Mouse (Mus musculus): ENCODE results near the gene Zbtb49. TPM values are rescaled to one million over a fixed set of nuclear protein-coding genes. Genes with fewer than 3 reads are reported as not detected.
A peak's percentile ranks its signal among the peaks of the same experiment; 100 is the strongest.

Zbtb49 gene
- total and polyA plus RNA-seq, 2 experiments from 2014 or later: 14.7 to 25.2 TPM

DNA sequence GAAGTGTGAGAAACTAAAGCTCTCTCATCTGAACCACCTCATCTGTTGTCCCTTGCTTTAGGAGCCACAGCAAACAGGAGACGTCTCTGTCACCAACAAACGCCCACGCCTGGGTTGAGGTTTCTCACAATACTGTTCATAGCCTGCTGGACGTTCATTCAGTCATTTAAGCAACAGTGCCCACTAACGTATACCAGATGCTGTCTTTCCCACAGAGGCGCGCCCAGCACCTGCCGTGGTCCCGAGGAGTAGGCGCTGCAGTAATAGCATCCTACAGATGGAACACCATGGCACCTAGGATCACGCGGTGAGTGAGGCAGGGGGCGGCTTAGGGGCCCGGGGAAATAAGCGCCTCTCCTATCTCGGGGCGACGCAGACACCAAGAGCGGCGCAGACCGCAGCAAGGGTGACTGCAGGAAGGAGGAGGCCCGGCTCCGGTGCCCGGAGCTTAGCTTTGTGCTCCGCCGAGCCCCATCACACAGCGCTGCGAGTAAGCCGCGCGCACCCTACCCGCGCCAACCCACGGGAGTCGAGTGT, 418 bp downstream of the Zbtb49 start:
- no peak for TF ChIP-seq CTCF (IDR thresholded peaks at IDR 0.05; ENCODE audit: low read depth)
- peak; percentile 36 for DNase-seq (ENCODE audit: low spot score)
- H3K36me3 ChIP-seq (ENCODE audit: insufficient read depth, low read length): peaks cover 13% of the 10 kb centered on the region
- peak overlapping the region; percentile 92 for H3K4me2 ChIP-seq (ENCODE audit: low read depth, low read length)
- H3K9ac ChIP-seq (replicated peaks; ENCODE audit: low read length): peak overlapping the region; percentile 88
- under 1% methylated on average over 33 of the region's 35 CpGs for WGBS
- peak overlapping the region; percentile 86 for H3K4me3 ChIP-seq (ENCODE audit: low read length)
- peak; percentile 84 for ATAC-seq
- H3K4me1 ChIP-seq (ENCODE audit: insufficient read depth, low read length): peaks cover 9% of the 10 kb centered on the region
- peak overlapping the region; percentile 85 for H3K27ac ChIP-seq
- H3K27me3 ChIP-seq (ENCODE audit: insufficient read depth, low read length): no peaks in the 10 kb centered on the region
- H3K9me3 ChIP-seq (ENCODE audit: low read length): no peaks in the 10 kb centered on the region

DNA sequence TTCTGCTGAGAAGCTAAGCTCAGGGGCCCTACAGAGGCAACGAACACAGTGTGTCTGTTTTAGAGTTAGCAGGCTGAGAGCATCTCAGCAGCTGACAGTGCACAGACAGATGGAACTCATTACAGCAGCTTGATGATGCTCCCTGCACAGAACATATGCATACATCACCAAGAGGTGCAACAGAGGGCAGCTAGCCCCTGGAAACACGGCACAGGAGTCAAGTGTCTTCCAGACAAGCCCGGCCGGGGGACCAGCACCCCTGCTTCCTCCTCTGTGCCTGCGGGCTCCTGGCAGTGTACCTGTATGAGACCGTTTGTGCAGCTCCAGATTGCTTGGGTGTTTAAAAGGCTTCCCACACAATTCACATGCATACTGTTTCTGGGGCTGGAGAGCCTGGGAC, 7.2 kb downstream of the Zbtb49 start:
- TF ChIP-seq CTCF (IDR thresholded peaks at IDR 0.05; ENCODE audit: low read depth): no peak
- Histone ChIP-seq H3K4me2 (ENCODE audit: low read depth, low read length) (no peak overlapping the region), H3K4me3 (ENCODE audit: low read length) (no peak overlapping the region)

DNA sequence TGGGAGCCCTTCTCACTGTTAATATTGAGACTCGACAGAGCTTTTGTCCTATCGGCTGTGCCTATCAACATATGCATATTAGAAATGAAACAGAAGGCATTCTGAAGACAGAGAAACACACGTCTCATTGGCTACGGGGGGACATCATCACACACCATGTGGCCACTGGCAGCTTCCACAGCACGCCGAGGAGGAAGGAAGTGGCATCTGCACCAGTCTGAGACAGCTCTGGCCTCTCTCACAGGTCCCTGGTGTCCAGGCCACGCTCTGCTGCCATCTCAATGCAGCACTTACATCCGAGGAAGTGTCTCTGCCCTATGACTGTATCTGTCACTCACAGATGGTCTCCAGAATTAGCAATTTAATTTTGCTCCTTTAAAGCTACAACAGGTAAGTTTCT, 8.6 kb downstream of the Zbtb49 start:
- 86% methylated on average over 8 of the region's 8 CpGs for WGBS
- Histone ChIP-seq H3K9me3 (ENCODE audit: low read length) (no peaks in the 10 kb centered on the region), H3K4me3 (ENCODE audit: low read length) (no peak overlapping the region), H3K4me1 (ENCODE audit: insufficient read depth, low read length) (no peaks in the 10 kb centered on the region), H3K4me2 (ENCODE audit: low read depth, low read length) (no peak overlapping the region), H3K27me3 (ENCODE audit: insufficient read depth, low read length) (no peaks in the 10 kb centered on the region), H3K36me3 (ENCODE audit: insufficient read depth, low read length) (peaks cover 49% of the 10 kb centered on the region), H3K27ac (no peak overlapping the region), H3K9ac (replicated peaks; ENCODE audit: low read length) (no peak overlapping the region)
- ATAC-seq (no peak), DNase-seq (ENCODE audit: low spot score) (no peak)
- TF ChIP-seq CTCF (IDR thresholded peaks at IDR 0.05; ENCODE audit: low read depth): no peak

More for the DNA sequence above, 7.2 kb downstream of the Zbtb49 start:
- DNase-seq (ENCODE audit: low spot score) (no peak), ATAC-seq (no peak)
- Histone ChIP-seq H3K27me3 (ENCODE audit: insufficient read depth, low read length) (no peaks in the 10 kb centered on the region), H3K36me3 (ENCODE audit: insufficient read depth, low read length) (peaks cover 49% of the 10 kb centered on the region), H3K4me1 (ENCODE audit: insufficient read depth, low read length) (no peaks in the 10 kb centered on the region), H3K27ac (no peak overlapping the region), H3K9me3 (ENCODE audit: low read length) (no peaks in the 10 kb centered on the region), H3K9ac (replicated peaks; ENCODE audit: low read length) (no peak overlapping the region)
- 88% methylated on average over 6 of the region's 6 CpGs for WGBS

DNA sequence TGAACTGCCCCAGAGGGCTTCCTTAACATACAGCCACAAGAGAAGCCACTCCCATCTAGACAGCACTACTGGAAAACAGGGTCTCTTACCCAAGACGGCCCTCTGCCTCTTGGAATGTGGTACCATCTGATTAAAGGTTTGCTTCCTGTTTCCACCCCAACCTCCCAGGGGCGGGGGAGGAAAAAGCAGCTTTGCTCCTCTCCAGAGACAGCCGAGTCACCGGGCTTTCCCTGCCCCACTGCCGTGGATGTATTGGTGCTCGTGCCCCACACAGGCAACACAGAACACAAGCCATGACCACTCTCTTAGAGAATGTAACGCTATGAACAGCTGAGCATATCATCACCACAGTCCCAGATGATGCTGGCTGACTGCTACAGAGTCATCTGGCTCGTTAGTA, 11.3 kb downstream of the Zbtb49 start:
- TF ChIP-seq CTCF (IDR thresholded peaks at IDR 0.05; ENCODE audit: low read depth): no peak
- Histone ChIP-seq H3K27ac (no peak overlapping the region), H3K4me1 (ENCODE audit: insufficient read depth, low read length) (no peaks in the 10 kb centered on the region), H3K9ac (replicated peaks; ENCODE audit: low read length) (no peak overlapping the region), H3K4me3 (ENCODE audit: low read length) (no peak overlapping the region), H3K27me3 (ENCODE audit: insufficient read depth, low read length) (no peaks in the 10 kb centered on the region), H3K9me3 (ENCODE audit: low read length) (no peaks in the 10 kb centered on the region), H3K4me2 (ENCODE audit: low read depth, low read length) (no peak overlapping the region), H3K36me3 (ENCODE audit: insufficient read depth, low read length) (peaks cover 41% of the 10 kb centered on the region)
- ATAC-seq (no peak), DNase-seq (ENCODE audit: low spot score) (no peak)
- 80% methylated on average over 8 of the region's 8 CpGs for WGBS

DNA sequence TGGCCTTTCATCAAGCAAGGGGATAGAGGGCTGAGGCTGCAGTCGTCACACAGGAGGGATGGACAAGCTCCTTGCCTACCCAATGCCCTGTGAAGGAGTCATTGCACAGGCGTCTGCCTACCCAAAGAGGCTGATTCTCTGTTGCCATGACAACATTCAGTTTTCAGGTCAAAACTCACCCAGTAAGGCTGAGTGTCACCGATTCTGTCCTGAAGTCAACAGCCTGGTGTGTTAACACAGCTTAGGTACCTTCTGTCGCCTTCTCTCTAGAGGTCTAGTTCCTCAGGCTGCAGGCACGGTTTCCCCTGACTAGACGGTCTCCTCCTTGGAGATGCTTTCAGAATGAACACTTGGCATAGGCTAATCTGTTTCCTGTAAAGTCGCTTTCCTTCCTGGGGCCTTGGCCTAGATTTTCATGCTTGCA, 14.9 kb downstream of the Zbtb49 start:
- ATAC-seq: 0 out of 2 replicates have a peak, but pooled peaks have one; percentile 39

DNA sequence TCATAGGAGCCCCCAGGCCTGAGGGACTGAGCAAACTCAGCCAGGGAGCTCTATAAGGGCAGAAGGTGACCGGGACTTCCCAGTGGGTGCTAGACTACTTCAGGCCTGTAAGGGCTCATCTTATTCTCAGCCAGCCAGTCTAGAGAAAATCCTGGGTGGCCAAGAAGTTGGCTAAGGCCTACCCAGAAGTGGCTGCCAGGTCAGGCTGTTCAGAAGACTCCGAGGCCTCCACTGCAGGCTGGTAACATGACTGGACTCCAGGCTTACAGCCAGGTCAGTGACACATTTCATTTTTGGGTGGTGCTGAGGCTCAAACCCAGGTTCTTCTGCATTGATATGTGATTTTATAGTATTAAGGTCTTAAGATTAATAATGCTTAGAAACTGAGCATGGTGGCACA, 20.6 kb downstream of the Zbtb49 start:
- no peaks in the 10 kb centered on the region for H3K4me1 ChIP-seq (ENCODE audit: insufficient read depth, low read length)
- no peaks in the 10 kb centered on the region for H3K27me3 ChIP-seq (ENCODE audit: insufficient read depth, low read length)
- TF ChIP-seq CTCF (IDR thresholded peaks at IDR 0.05; ENCODE audit: low read depth): no peak
- ATAC-seq (no peak), DNase-seq (ENCODE audit: low spot score) (no peak)
- H3K9ac ChIP-seq (replicated peaks; ENCODE audit: low read length): no peak overlapping the region
- no peak overlapping the region for H3K4me3 ChIP-seq (ENCODE audit: low read length)
- no peaks in the 10 kb centered on the region for H3K9me3 ChIP-seq (ENCODE audit: low read length)
- H3K4me2 ChIP-seq (ENCODE audit: low read depth, low read length): no peak overlapping the region
- H3K36me3 ChIP-seq (ENCODE audit: insufficient read depth, low read length): peaks cover 38% of the 10 kb centered on the region
- WGBS: 92% methylated on average over 2 of the region's 2 CpGs
- no peak overlapping the region for H3K27ac ChIP-seq

More for the DNA sequence above, 14.9 kb downstream of the Zbtb49 start:
- no peaks in the 10 kb centered on the region for H3K9me3 ChIP-seq (ENCODE audit: low read length)
- no peak overlapping the region for H3K27ac ChIP-seq
- H3K27me3 ChIP-seq (ENCODE audit: insufficient read depth, low read length): no peaks in the 10 kb centered on the region
- H3K36me3 ChIP-seq (ENCODE audit: insufficient read depth, low read length): peaks cover 51% of the 10 kb centered on the region
- H3K4me1 ChIP-seq (ENCODE audit: insufficient read depth, low read length): no peaks in the 10 kb centered on the region
- no peak overlapping the region for H3K4me2 ChIP-seq (ENCODE audit: low read depth, low read length)
- WGBS: 80% methylated on average over 7 of the region's 7 CpGs
- no peak overlapping the region for H3K4me3 ChIP-seq (ENCODE audit: low read length)
- no peak overlapping the region for H3K9ac ChIP-seq (replicated peaks; ENCODE audit: low read length)
- DNase-seq (ENCODE audit: low spot score): peak; percentile 11
- no peak for TF ChIP-seq CTCF (IDR thresholded peaks at IDR 0.05; ENCODE audit: low read depth)

DNA sequence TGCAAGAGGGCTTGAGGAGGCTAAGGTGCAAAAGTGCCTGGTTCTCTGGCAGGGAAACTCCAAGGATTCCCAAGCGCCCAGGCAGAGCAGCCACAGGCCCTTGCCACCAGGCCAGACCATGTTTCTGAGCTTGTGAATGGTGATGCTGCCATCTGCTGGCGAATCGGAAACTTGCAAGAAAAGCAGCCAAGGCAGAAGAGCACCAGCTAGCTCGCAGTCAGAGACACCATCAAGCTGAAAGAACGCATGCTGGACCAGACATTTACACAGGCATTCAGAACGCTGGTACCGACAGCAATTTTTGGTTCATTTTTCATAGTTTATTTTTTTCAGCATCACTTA, 22.8 kb downstream of the Zbtb49 start:
- ATAC-seq: peak; percentile 82
- peak; percentile 93 for DNase-seq (ENCODE audit: low spot score)
- 15% methylated on average over 7 of the region's 7 CpGs for WGBS
- H3K4me2 ChIP-seq (ENCODE audit: low read depth, low read length): no peak overlapping the region
- H3K36me3 ChIP-seq (ENCODE audit: insufficient read depth, low read length): peaks cover 17% of the 10 kb centered on the region; the same call in 1 of the 2 replicates
- H3K4me3 ChIP-seq (ENCODE audit: low read length): no peak overlapping the region
- H3K27ac ChIP-seq: no peak overlapping the region
- H3K9ac ChIP-seq (replicated peaks; ENCODE audit: low read length): no peak overlapping the region
- peak; percentile 97 for TF ChIP-seq CTCF (IDR thresholded peaks at IDR 0.05; ENCODE audit: low read depth)
- no peaks in the 10 kb centered on the region for H3K4me1 ChIP-seq (ENCODE audit: insufficient read depth, low read length)
- H3K27me3 ChIP-seq (ENCODE audit: insufficient read depth, low read length): no peaks in the 10 kb centered on the region
- no peaks in the 10 kb centered on the region for H3K9me3 ChIP-seq (ENCODE audit: low read length)

Data from hindbrain, postnatal 0 days (tissue).